Mouse (Mus musculus) ES-Bruce4 (cell line): ENCODE measurements around the gene Ugt3a1.
"Not testable (repeated sequence)": the region's sequence is repeated elsewhere in the genome, so short reads cannot be mapped to it uniquely, and the experiment has no call there.

Experiments
- CTCF ChIP-seq: IDR thresholded peaks from one replicate; pipeline ENCODE4 v1.8.1; 2011; ENCODE audit warnings: low read depth, low read length
- POLR2A ChIP-seq: IDR thresholded peaks from one replicate; pipeline ENCODE4 v1.8.1; 2011; ENCODE audit warnings: low read length; ENCODE audit not compliant: insufficient read depth

- TF ChIP-seq CTCF, POLR2A: not testable (repeated sequence)
Observed at GRCm38 (mm10) chr15:9230917-9231316, 45.8 kb upstream of the Ugt3a1 start.
